Mouse (Mus musculus) G1E (cell line): Measurements from ENCODE around the gene Selenot. TPM values are rescaled to one million over a fixed set of nuclear protein-coding genes. Genes with fewer than 3 reads are reported as not detected.

ENCODE experiments used
- ATAC-seq: 2 replicates; pipeline ENCODE4 v1.8.0; 2016; ENCODE audit warnings: mild to moderate bottlenecking; ENCODE audit not compliant: insufficient number of reproducible peaks, poor library complexity, low FRiP score, severe bottlenecking; ENCODE audit errors: extremely low read depth
- DNase-seq: peaks from one replicate; pipeline ENCODE4 v3.0.0; 2012; ENCODE audit warnings: low spot score
- H3K27me3 ChIP-seq: 2 replicates; pipeline ENCODE4 v1.6.1; 2012; ENCODE audit warnings: mild to moderate bottlenecking, low read length, inconsistent platforms; ENCODE audit not compliant: insufficient read depth
- H3K36me3 ChIP-seq: replicated peaks from 2 replicates; pipeline ENCODE3; 2012; ENCODE audit warnings: mild to moderate bottlenecking, inconsistent platforms
- H3K4me1 ChIP-seq: 2 replicates; pipeline ENCODE4 v1.6.1; 2012; ENCODE audit warnings: low read depth, low read length, inconsistent platforms, mixed read lengths; ENCODE audit not compliant: insufficient read depth
- H3K4me3 ChIP-seq: 2 replicates; pipeline ENCODE4 v1.5.1; 2012; ENCODE audit warnings: low read depth, mild to moderate bottlenecking, inconsistent platforms, low read length, moderate library complexity, mixed read lengths
- H3K9me3 ChIP-seq: replicated peaks from 2 replicates; pipeline ENCODE4 v1.6.1; 2012; ENCODE audit warnings: inconsistent platforms
- CTCF ChIP-seq: IDR thresholded peaks from 2 replicates; pipeline ENCODE4 v1.5.1; 2012; ENCODE audit warnings: low read depth, low read length, inconsistent platforms, mixed read lengths
- GATA1 ChIP-seq: IDR thresholded peaks from 2 replicates; pipeline ENCODE4 v1.6.1; 2012; ENCODE audit warnings: borderline replicate concordance, low read length, inconsistent platforms, mixed read lengths
- GATA2 ChIP-seq: IDR thresholded peaks from 2 replicates; pipeline ENCODE4 v1.6.1; 2012; ENCODE audit warnings: low read depth, low read length, inconsistent platforms, borderline replicate concordance
- POLR2AphosphoS5 ChIP-seq: IDR thresholded peaks from 2 replicates; pipeline ENCODE4 v1.6.1; 2012; ENCODE audit warnings: low read depth, low read length, inconsistent platforms; ENCODE audit not compliant: insufficient replicate concordance
- TAL1 ChIP-seq: conservative IDR thresholded peaks from 2 replicates; pipeline ENCODE4 v1.6.1; 2012; ENCODE audit warnings: low read depth, low read length, inconsistent platforms, mixed read lengths
- polyA plus RNA-seq: library from polyadenylated mRNA; stranded (reverse); fragments of >175 nt; gene quantifications from 2 replicates; pipeline ENCODE4 v1.2.3, GENCODE M21; 2012
- total RNA-seq, 2 experiments: library from RNA; stranded (forward) in 1 of 2; stranded (reverse) in 1 of 2; fragments of 200-1000 nt in 1 of 2; fragments of >200 nt in 1 of 2; fragmentation: Nextera tagmentation in 1 of 2; gene quantifications; 2 replicates each; pipeline ENCODE4 v1.2.3; 2014 to 2017

Gene Selenot
- total and polyA plus RNA-seq, 3 experiments: 31.1 to 201 (median 124) TPM

GRCm38 (mm10) chr3:58636406-58637295 is 60.2 kb downstream of the Selenot start, which contains the start of gene Erich6:
Erich6 (minus strand) TSS chr3:58637207.
- Histone ChIP-seq H3K27me3 (peaks cover 15% of the 10 kb centered on the region), H3K36me3 (no peaks in the 10 kb centered on the region), H3K4me1 (no peaks in the 10 kb centered on the region), H3K4me3 (no peak within 1 kb of the TSS), H3K9me3 (no peaks in the 10 kb centered on the region)
- no peak for TF ChIP-seq TAL1
- TF ChIP-seq CTCF: no peak
- TF ChIP-seq POLR2AphosphoS5: no peak
- TF ChIP-seq GATA1: no peak
- no peak for TF ChIP-seq GATA2
- DNase-seq (no peak), ATAC-seq (no peak)

Other genes starting within 250 kb of the Selenot start
- gene Tsc22d2, start 161.9 kb upstream of the Selenot start, total RNA-seq (2014; fragmentation: Nextera tagmentation): 37.2 and 51.3 TPM in 2 replicates
- 15.5 and 15.8 TPM in 2 replicates for gene Tsc22d2, start 161.9 kb upstream of the Selenot start, total RNA-seq (2017)
- gene Tsc22d2, start 161.9 kb upstream of the Selenot start, polyA plus RNA-seq: 27.9 and 34.5 TPM in 2 replicates
- 224 and 235 TPM in 2 replicates for gene Eif2a, start 50.8 kb upstream of the Selenot start, total RNA-seq (2014; fragmentation: Nextera tagmentation)
- gene Eif2a, start 50.8 kb upstream of the Selenot start, total RNA-seq (2017): 89.4 and 95.3 TPM in 2 replicates
- gene Eif2a, start 50.8 kb upstream of the Selenot start, polyA plus RNA-seq: 8.5 and 8.7 TPM in 2 replicates
- 102 and 130 TPM in 2 replicates for gene Serp1, start 50.7 kb upstream of the Selenot start, total RNA-seq (2014; fragmentation: Nextera tagmentation)
- gene Serp1, start 50.7 kb upstream of the Selenot start, total RNA-seq (2017): 89.9 and 91.3 TPM in 2 replicates
- gene Serp1, start 50.7 kb upstream of the Selenot start, polyA plus RNA-seq: 60.5 and 72.2 TPM in 2 replicates
- not detected in 2 replicates for gene Erich6, start 60.6 kb downstream of the Selenot start, total RNA-seq (2014; fragmentation: Nextera tagmentation)
- 0.06 TPM in 1 of 2 replicates, not detected in the other for gene Erich6, start 60.6 kb downstream of the Selenot start, total RNA-seq (2017)
- not detected in 2 replicates for gene Erich6, start 60.6 kb downstream of the Selenot start, polyA plus RNA-seq
- 9.4 TPM in 2 replicates for gene Siah2, start 115.8 kb downstream of the Selenot start, total RNA-seq (2014; fragmentation: Nextera tagmentation)
- 7.5 and 13.9 TPM in 2 replicates for gene Siah2, start 115.8 kb downstream of the Selenot start, total RNA-seq (2017)
- gene Siah2, start 115.8 kb downstream of the Selenot start, polyA plus RNA-seq: 10.0 and 14.5 TPM in 2 replicates
- not detected in 2 replicates for gene Mindy4b-ps, start 245.7 kb downstream of the Selenot start, total RNA-seq (2014; fragmentation: Nextera tagmentation)
- gene Mindy4b-ps, start 245.7 kb downstream of the Selenot start, total RNA-seq (2017): 0.27 TPM in 1 of 2 replicates, not detected in the other
- gene Mindy4b-ps, start 245.7 kb downstream of the Selenot start, polyA plus RNA-seq: not detected in 2 replicates